Mouse (Mus musculus) CH12.LX (cell line): Measurements from ENCODE around the gene Spata20. TPM values are rescaled to one million over a fixed set of nuclear protein-coding genes. Genes with fewer than 3 reads are reported as not detected.
A peak's percentile ranks its signal among the peaks of the same experiment; 100 is the strongest.

Source experiments
- DNase-seq: peaks from one replicate; pipeline ENCODE4 v3.0.0-alpha.2; 2013; ENCODE audit errors: extremely low read depth
- H3K27ac ChIP-seq: 2 replicates; pipeline ENCODE4 v1.5.1; 2012; ENCODE audit warnings: low read depth, mild to moderate bottlenecking, control low read depth, moderate library complexity; ENCODE audit not compliant: insufficient read depth
- H3K27me3 ChIP-seq: replicated peaks from 2 replicates; pipeline ENCODE3; 2012; ENCODE audit warnings: inconsistent platforms
- H3K36me3 ChIP-seq, 2 experiments: replicated peaks in 1 of 2; 2 replicates each; pipeline versions ENCODE3 to v1.6.1; 2012; ENCODE audit warnings: inconsistent platforms in 1 of 2, low read length in 1 of 2, mild to moderate bottlenecking in 1 of 2, mixed read lengths in 1 of 2, moderate library complexity in 1 of 2; ENCODE audit not compliant: control insufficient read depth in 1 of 2, insufficient read depth in 1 of 2
- H3K4me1 ChIP-seq, 2 experiments: 2 replicates each; pipeline ENCODE4 v1.6.1; 2012; ENCODE audit warnings: inconsistent platforms in 1 of 2, moderate library complexity in 1 of 2; ENCODE audit not compliant: insufficient read depth in 2 of 2, control insufficient read depth in 1 of 2
- H3K4me2 ChIP-seq: 2 replicates; pipeline ENCODE4 v1.6.1; 2012; ENCODE audit warnings: low read depth, mild to moderate bottlenecking, control low read depth; ENCODE audit not compliant: poor library complexity, insufficient read depth, severe bottlenecking
- H3K4me3 ChIP-seq, 3 experiments: fragments of 150-350 bp in 1 of 3; sonication (generic) in 1 of 3; replicated peaks in 1 of 3; 2 replicates each; pipeline versions ENCODE3 to v1.5.1; 2011 to 2012; ENCODE audit warnings: low read depth in 2 of 3, low read length in 2 of 3, mild to moderate bottlenecking in 2 of 3, moderate library complexity in 2 of 3, control low read depth in 1 of 3, improper control_type of control experiment in 1 of 3, inconsistent platforms in 1 of 3, mixed read lengths in 1 of 3; ENCODE audit not compliant: poor library complexity in 1 of 3
- H3K79me2 ChIP-seq: replicated peaks from 2 replicates; pipeline ENCODE4 v1.6.1; 2012; ENCODE audit warnings: mild to moderate bottlenecking, moderate library complexity; ENCODE audit not compliant: control insufficient read depth, poor library complexity, insufficient read depth, severe bottlenecking; ENCODE audit errors: extremely low read depth
- H3K9ac ChIP-seq: 2 replicates; pipeline ENCODE4 v1.6.1; 2012; ENCODE audit warnings: low read depth, mild to moderate bottlenecking, control low read depth, moderate library complexity; ENCODE audit not compliant: insufficient read depth
- H3K9me3 ChIP-seq: replicated peaks from 2 replicates; pipeline ENCODE3; 2012; ENCODE audit warnings: low read length, inconsistent platforms, mixed read lengths
- BHLHE40 ChIP-seq: IDR thresholded peaks from 2 replicates; pipeline ENCODE4 v1.6.1; 2011; ENCODE audit warnings: mild to moderate bottlenecking, low read depth, low read length, improper control_type of control experiment
- CHD1 ChIP-seq: IDR thresholded peaks from 2 replicates; pipeline ENCODE4 v1.6.1; 2012; ENCODE audit warnings: low read depth, low read length, improper control_type of control experiment, inconsistent platforms
- CHD2 ChIP-seq: IDR thresholded peaks from 2 replicates; pipeline ENCODE4 v1.6.1; 2011; ENCODE audit warnings: low read length, improper control_type of control experiment
- CTCF ChIP-seq, 2 experiments: IDR thresholded peaks in 1 of 2; conservative IDR thresholded peaks in 1 of 2; 2 replicates each; pipeline ENCODE4 v1.5.1; 2011 to 2012; ENCODE audit warnings: low read depth in 2 of 2, low read length in 2 of 2, improper control_type of control experiment in 1 of 2, inconsistent platforms in 1 of 2, mild to moderate bottlenecking in 1 of 2, moderate library complexity in 1 of 2
- E2F4 ChIP-seq: IDR thresholded peaks from 2 replicates; pipeline ENCODE4 v1.6.1; 2011; ENCODE audit warnings: low read depth, low read length, improper control_type of control experiment; ENCODE audit not compliant: insufficient replicate concordance
- ELF1 ChIP-seq: IDR thresholded peaks from 2 replicates; pipeline ENCODE4 v1.6.1; 2014; ENCODE audit warnings: low read depth, mild to moderate bottlenecking, inconsistent platforms, low read length, improper control_type of control experiment
- EP300 ChIP-seq: IDR thresholded peaks from 2 replicates; pipeline ENCODE4 v1.6.1; 2011; ENCODE audit warnings: low read length, improper control_type of control experiment
- ETS1 ChIP-seq: conservative IDR thresholded peaks from 2 replicates; pipeline ENCODE4 v1.6.1; 2012; ENCODE audit warnings: low read depth, mild to moderate bottlenecking, inconsistent platforms, low read length, improper control_type of control experiment, moderate library complexity
- GABPA ChIP-seq: IDR thresholded peaks from 2 replicates; pipeline ENCODE4 v1.6.1; 2012; ENCODE audit warnings: low read depth, low read length, improper control_type of control experiment, inconsistent platforms; ENCODE audit not compliant: insufficient replicate concordance
- HCFC1 ChIP-seq: IDR thresholded peaks from 2 replicates; pipeline ENCODE4 v1.6.1; 2012; ENCODE audit warnings: low read depth, mild to moderate bottlenecking, inconsistent platforms, low read length, improper control_type of control experiment
- IRF4 ChIP-seq: IDR thresholded peaks from 2 replicates; pipeline ENCODE4 v1.6.1; 2014; ENCODE audit warnings: low read depth, mild to moderate bottlenecking, inconsistent platforms, low read length, improper control_type of control experiment
- JUN ChIP-seq: IDR thresholded peaks from 2 replicates; pipeline ENCODE4 v1.6.1; 2011; ENCODE audit warnings: low read depth, mild to moderate bottlenecking, low read length, improper control_type of control experiment, moderate library complexity; ENCODE audit not compliant: insufficient read depth
- JUND ChIP-seq: conservative IDR thresholded peaks from 2 replicates; pipeline ENCODE4 v1.6.1; 2011; ENCODE audit warnings: low read depth, low read length, improper control_type of control experiment
- KAT2A ChIP-seq: IDR thresholded peaks from 2 replicates; pipeline ENCODE4 v1.6.1; 2012; ENCODE audit warnings: low read length, improper control_type of control experiment, inconsistent platforms; ENCODE audit not compliant: insufficient replicate concordance
- MAFK ChIP-seq: IDR thresholded peaks from 2 replicates; pipeline ENCODE4 v1.6.1; 2011; ENCODE audit warnings: low read length, improper control_type of control experiment; ENCODE audit not compliant: insufficient replicate concordance
- MAX ChIP-seq: IDR thresholded peaks from 2 replicates; pipeline ENCODE4 v1.6.1; 2011; ENCODE audit warnings: low read length, improper control_type of control experiment
- MAZ ChIP-seq: IDR thresholded peaks from 2 replicates; pipeline ENCODE4 v1.6.1; 2012; ENCODE audit warnings: low read depth, mild to moderate bottlenecking, inconsistent platforms, low read length, improper control_type of control experiment, moderate library complexity
- MEF2A ChIP-seq: IDR thresholded peaks from 2 replicates; pipeline ENCODE4 v1.6.1; 2014; ENCODE audit warnings: low read depth, mild to moderate bottlenecking, inconsistent platforms, low read length, improper control_type of control experiment, borderline replicate concordance
- MXI1 ChIP-seq: IDR thresholded peaks from 2 replicates; pipeline ENCODE4 v1.6.1; 2011; ENCODE audit warnings: mild to moderate bottlenecking, low read depth, low read length, improper control_type of control experiment
- MYC ChIP-seq: IDR thresholded peaks from 2 replicates; pipeline ENCODE4 v1.6.1; 2011; ENCODE audit warnings: low read depth, mild to moderate bottlenecking, improper control_type of control experiment, low read length
- NELFE ChIP-seq: IDR thresholded peaks from 2 replicates; pipeline ENCODE4 v1.6.1; 2011; ENCODE audit warnings: low read depth, low read length, improper control_type of control experiment
- NRF1 ChIP-seq: IDR thresholded peaks from 2 replicates; pipeline ENCODE4 v1.6.1; 2014; ENCODE audit warnings: low read depth, mild to moderate bottlenecking, inconsistent platforms, low read length, improper control_type of control experiment, moderate library complexity
- PAX5 ChIP-seq: IDR thresholded peaks from 2 replicates; pipeline ENCODE4 v1.6.1; 2012; ENCODE audit warnings: low read length, inconsistent platforms, mixed read lengths
- POLR2A ChIP-seq: IDR thresholded peaks from 2 replicates; pipeline ENCODE4 v1.6.1; 2011; ENCODE audit warnings: low read depth, mild to moderate bottlenecking, improper control_type of control experiment, low read length
- POLR2AphosphoS2 ChIP-seq: IDR thresholded peaks from 2 replicates; pipeline ENCODE4 v1.6.1; 2011; ENCODE audit warnings: low read depth, low read length, improper control_type of control experiment
- RAD21 ChIP-seq: IDR thresholded peaks from 2 replicates; pipeline ENCODE4 v1.6.1; 2011; ENCODE audit warnings: low read depth, mild to moderate bottlenecking, low read length, improper control_type of control experiment, moderate library complexity
- RCOR1 ChIP-seq: conservative IDR thresholded peaks from 2 replicates; pipeline ENCODE4 v1.6.1; 2012; ENCODE audit warnings: low read depth, mild to moderate bottlenecking, inconsistent platforms, low read length, improper control_type of control experiment
- SIN3A ChIP-seq: IDR thresholded peaks from 2 replicates; pipeline ENCODE4 v1.6.1; 2012; ENCODE audit warnings: low read length, improper control_type of control experiment, inconsistent platforms
- SMC3 ChIP-seq: IDR thresholded peaks from 2 replicates; pipeline ENCODE4 v1.6.1; 2011; ENCODE audit warnings: low read depth, low read length, improper control_type of control experiment
- TBP ChIP-seq: conservative IDR thresholded peaks from 2 replicates; pipeline ENCODE4 v1.6.1; 2011; ENCODE audit warnings: low read depth, low read length, improper control_type of control experiment
- TCF12 ChIP-seq: IDR thresholded peaks from 2 replicates; pipeline ENCODE4 v1.6.1; 2014; ENCODE audit warnings: low read depth, mild to moderate bottlenecking, inconsistent platforms, low read length, improper control_type of control experiment
- UBTF ChIP-seq: IDR thresholded peaks from 2 replicates; pipeline ENCODE4 v1.6.1; 2012; ENCODE audit warnings: low read depth, mild to moderate bottlenecking, inconsistent platforms, low read length, improper control_type of control experiment, moderate library complexity
- USF1 ChIP-seq: IDR thresholded peaks from 2 replicates; pipeline ENCODE4 v1.6.1; 2014; ENCODE audit warnings: low read depth, mild to moderate bottlenecking, inconsistent platforms, low read length, improper control_type of control experiment
- USF2 ChIP-seq: conservative IDR thresholded peaks from 2 replicates; pipeline ENCODE4 v1.6.1; 2011; ENCODE audit warnings: low read depth, low read length, improper control_type of control experiment
- ZC3H11A ChIP-seq: IDR thresholded peaks from 2 replicates; pipeline ENCODE4 v1.6.1; 2012; ENCODE audit warnings: low read depth, mild to moderate bottlenecking, inconsistent platforms, low read length, improper control_type of control experiment
- ZKSCAN1 ChIP-seq: IDR thresholded peaks from 2 replicates; pipeline ENCODE4 v1.6.1; 2012; ENCODE audit warnings: low read depth, inconsistent platforms, low read length, improper control_type of control experiment, borderline replicate concordance
- ZMIZ1 ChIP-seq: IDR thresholded peaks from 2 replicates; pipeline ENCODE4 v1.6.1; 2012; ENCODE audit warnings: low read depth, mild to moderate bottlenecking, inconsistent platforms, low read length, improper control_type of control experiment
- ZNF384 ChIP-seq: IDR thresholded peaks from 2 replicates; pipeline ENCODE4 v1.6.1; 2012; ENCODE audit warnings: low read depth, low read length, improper control_type of control experiment, inconsistent platforms
- dilution Hi-C: fragments of 300-500 bp; cut with MboI; formaldehyde crosslinking; loops from 2 replicates; pipeline ENCODE4 v1.14.3; 2020; ENCODE audit warnings: low sequenced_read_pairs; ENCODE audit not compliant: extremely low pct_unique_long_range_greater_than_20kb, extremely low pct_ligation_motif_present
- in situ Hi-C: fragments of 300-500 bp; cut with MboI; formaldehyde crosslinking; loops from 3 replicates; pipeline ENCODE4 v1.14.3; 2019; ENCODE audit warnings: low sequenced_read_pairs, low pct_ligation_motif_present, low pct_unique_long_range_greater_than_20kb, mixed read lengths
- polyA plus RNA-seq: library from polyadenylated mRNA; unstranded; fragments of >175 nt; gene quantifications from 2 replicates; pipeline ENCODE4 v1.2.1, GENCODE M21; 2012; ENCODE audit warnings: low read depth; ENCODE audit not compliant: insufficient read length
- total RNA-seq, 2 experiments: library from RNA; depleted of rRNA; stranded (reverse); fragments of 300-350 nt in 1 of 2; fragments of >200 nt in 1 of 2; gene quantifications; 2 replicates each; pipeline ENCODE4 v1.2.3; 2012 to 2014

Spata20 gene
- total RNA-seq (2012; rRNA removed), result not detected in 2 replicates
- total RNA-seq (2014; rRNA removed), result not detected in 2 replicates
- not detected in 2 replicates for polyA plus RNA-seq

- H3K4me2 ChIP-seq, result no peak within 1 kb of the TSS
- DNase-seq, result peak; percentile 75
These were observed at the start of gene Spata20 for GRCm38 (mm10) chr11:94486001-94486400. TSS of gene Spata20 (minus strand) at chr11:94486179.

DNA sequence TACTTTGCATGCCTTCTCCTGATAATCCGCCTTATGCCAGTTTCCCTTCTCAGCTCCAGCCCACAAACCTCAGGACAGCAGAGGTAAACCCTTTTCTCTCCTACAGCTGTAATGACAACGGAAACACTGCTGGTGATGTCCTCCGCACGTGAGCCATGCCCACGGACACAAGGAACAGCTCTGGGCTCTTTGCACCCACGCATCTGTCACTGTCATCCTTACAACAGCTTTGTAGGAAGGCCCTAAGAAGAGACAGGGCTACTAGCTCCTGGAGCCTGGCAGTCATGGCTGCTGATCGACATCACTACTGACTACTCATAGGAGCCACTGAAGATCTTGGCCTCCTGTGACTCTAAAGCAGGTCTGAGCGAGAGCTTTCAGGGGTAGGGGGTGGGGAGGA is 47.2 kb upstream of the Spata20 start:
- Histone ChIP-seq H3K9ac (no peak overlapping the region), H3K4me1 (no peaks in the 10 kb centered on the region), H3K79me2 (no peaks in the 10 kb centered on the region), H3K9me3 (peaks cover 1% of the 10 kb centered on the region), H3K4me3 (no peak overlapping the region), H3K27ac (no peak overlapping the region), H3K4me2 (no peak overlapping the region), H3K36me3 (peaks cover 0 to 9% of the 10 kb centered on the region in 2 experiments), H3K27me3 (no peaks in the 10 kb centered on the region)
- dilution Hi-C loops, result no loop called here
- no peak for DNase-seq
- in situ Hi-C loops, result no loop called here
- TF ChIP-seq BHLHE40 (0 out of 2 replicates have a peak, but pooled peaks have one; percentile 30), USF2 (no peak)

More at GRCm38 (mm10) chr11:94486001-94486400, at the start of gene Spata20:
- Histone ChIP-seq H3K9me3 (no peaks in the 10 kb centered on the region), H3K79me2 (no peaks in the 10 kb centered on the region), H3K27me3 (peaks cover 88% of the 10 kb centered on the region), H3K4me1 (peaks cover 3 to 6% of the 10 kb centered on the region in 2 experiments), H3K9ac (no peak within 1 kb of the TSS), H3K27ac (no peak within 1 kb of the TSS), H3K36me3 (no peaks in the 10 kb centered on the region), H3K4me3 (no peak within 1 kb of the TSS)
- dilution Hi-C loops, result no loop called here
- TF ChIP-seq NELFE, result no peak; the same call in 1 of the 2 replicates
- no peak for TF ChIP-seq MAX
- TF ChIP-seq ELF1, result peak; percentile 29; the same call in 1 of the 2 replicates
- TF ChIP-seq USF2, result no peak
- TF ChIP-seq IRF4, result peak; percentile 40; the same call in 1 of the 2 replicates
- TF ChIP-seq BHLHE40, result no peak
- TF ChIP-seq RCOR1, result no peak
- TF ChIP-seq CHD2, result no peak
- peak; percentile 97 to 99 for TF ChIP-seq CTCF (conservative IDR thresholded peaks at IDR 0.05 in 1 of 2, IDR thresholded peaks at IDR 0.05 in 1 of 2; ENCODE audit: low read depth in 2 of 2, low read length in 2 of 2)
- no peak for TF ChIP-seq PAX5
- 0 out of 2 replicates have a peak, but pooled peaks have one; percentile 19 for TF ChIP-seq MAZ
- TF ChIP-seq SMC3, result peak; percentile 100
- TF ChIP-seq NRF1, result peak; percentile 26; the same call in 1 of the 2 replicates
- no peak for TF ChIP-seq SIN3A
- no peak for TF ChIP-seq ZNF384
- no peak for TF ChIP-seq EP300
- no peak for TF ChIP-seq ETS1
- TF ChIP-seq MAFK, result no peak
- no peak for TF ChIP-seq POLR2A
- TF ChIP-seq POLR2AphosphoS2, result no peak
- TF ChIP-seq UBTF, result no peak
- TF ChIP-seq KAT2A, result no peak
- TF ChIP-seq JUN, result no peak
- TF ChIP-seq MXI1, result no peak
- no peak for TF ChIP-seq E2F4
- no peak; the same call in 1 of the 2 replicates for TF ChIP-seq TCF12
- no peak for TF ChIP-seq ZKSCAN1
- TF ChIP-seq MEF2A, result no peak
- no peak; the same call in none of the 2 replicates for TF ChIP-seq RAD21
- no peak for TF ChIP-seq GABPA
- TF ChIP-seq MYC, result no peak
- no peak for TF ChIP-seq ZMIZ1
- no peak for TF ChIP-seq USF1
- TF ChIP-seq HCFC1, result no peak
- TF ChIP-seq ZC3H11A, result peak; percentile 99
- no peak for TF ChIP-seq TBP
- TF ChIP-seq CHD1, result no peak
- no peak for TF ChIP-seq JUND
- in situ Hi-C loops, result loop anchor here (10.0 kb wide), 1 partner anchor 351 kb away; no protein-coding TSS in a partner anchor
